Mouse (Mus musculus) skeletal muscle tissue, adult 2 months (tissue): ENCODE data around the gene Cnnm3.

Source experiments
- DNase-seq: peaks from one replicate; pipeline ENCODE4 v3.0.0-alpha.2; 2012; ENCODE audit warnings: low read depth, low spot score

Gene Cnnm3

DNA sequence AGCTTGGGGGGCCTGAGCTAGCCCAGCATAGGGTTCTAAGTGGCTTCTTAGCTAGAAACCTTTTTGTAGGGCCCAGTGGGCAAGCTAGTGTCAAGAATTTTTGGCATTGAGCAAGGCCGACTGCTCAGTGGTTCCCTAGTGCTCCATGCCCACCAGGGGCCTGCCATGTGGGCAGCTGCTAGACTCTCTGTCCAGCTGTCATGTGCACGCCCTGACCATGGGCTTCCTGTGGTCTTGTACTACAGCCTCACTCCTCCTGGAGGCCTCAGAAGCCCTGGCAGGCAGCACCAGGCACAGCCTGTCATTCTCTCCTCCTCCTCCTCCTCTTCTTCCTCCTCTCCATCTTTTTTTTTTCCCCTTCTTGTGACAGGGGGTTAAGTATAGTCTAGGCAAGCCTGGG, 14.4 kb upstream of the Cnnm3 start:
- no peak for DNase-seq

DNA sequence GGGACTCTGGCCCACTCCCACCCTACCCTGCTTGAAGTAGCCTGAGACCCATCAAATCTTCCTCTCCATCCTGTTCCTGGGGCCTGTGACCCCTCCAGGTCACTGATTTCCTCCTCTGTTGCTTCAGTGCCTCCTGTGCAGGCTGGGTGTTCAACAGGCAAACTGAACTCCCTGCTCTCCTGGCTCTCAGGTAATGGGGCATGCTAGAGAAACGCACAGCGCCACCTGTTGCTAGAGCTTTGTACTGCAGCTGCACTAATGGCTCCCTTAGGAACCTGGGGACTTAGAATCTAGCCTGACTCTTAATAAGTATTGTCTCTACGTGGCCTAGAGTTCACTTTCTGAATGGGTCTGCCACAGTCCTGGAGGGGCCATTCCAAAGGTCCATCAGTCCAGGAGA, 10.4 kb upstream of the Cnnm3 start:
- peak; percentile 62 for DNase-seq

DNA sequence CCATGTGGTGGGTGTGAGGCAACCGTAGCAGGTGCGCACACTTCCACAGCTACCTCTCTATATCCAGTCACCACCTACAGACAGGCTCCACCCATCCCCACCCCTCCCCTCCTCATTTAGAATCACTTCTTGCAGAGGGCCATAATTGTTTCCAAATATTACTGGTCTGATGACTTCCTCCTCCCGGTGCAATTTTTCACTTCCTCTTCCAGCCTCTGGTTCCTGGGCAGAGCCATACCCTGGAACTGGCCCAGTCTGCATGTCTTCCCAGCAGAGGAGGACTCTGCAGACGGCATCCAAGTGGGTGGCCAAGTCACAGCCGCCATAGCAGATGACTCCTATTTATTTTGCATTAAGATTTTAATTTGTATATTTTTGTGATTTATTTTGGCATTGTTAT, 3.4 kb upstream of the Cnnm3 start:
- DNase-seq = no peak

DNA sequence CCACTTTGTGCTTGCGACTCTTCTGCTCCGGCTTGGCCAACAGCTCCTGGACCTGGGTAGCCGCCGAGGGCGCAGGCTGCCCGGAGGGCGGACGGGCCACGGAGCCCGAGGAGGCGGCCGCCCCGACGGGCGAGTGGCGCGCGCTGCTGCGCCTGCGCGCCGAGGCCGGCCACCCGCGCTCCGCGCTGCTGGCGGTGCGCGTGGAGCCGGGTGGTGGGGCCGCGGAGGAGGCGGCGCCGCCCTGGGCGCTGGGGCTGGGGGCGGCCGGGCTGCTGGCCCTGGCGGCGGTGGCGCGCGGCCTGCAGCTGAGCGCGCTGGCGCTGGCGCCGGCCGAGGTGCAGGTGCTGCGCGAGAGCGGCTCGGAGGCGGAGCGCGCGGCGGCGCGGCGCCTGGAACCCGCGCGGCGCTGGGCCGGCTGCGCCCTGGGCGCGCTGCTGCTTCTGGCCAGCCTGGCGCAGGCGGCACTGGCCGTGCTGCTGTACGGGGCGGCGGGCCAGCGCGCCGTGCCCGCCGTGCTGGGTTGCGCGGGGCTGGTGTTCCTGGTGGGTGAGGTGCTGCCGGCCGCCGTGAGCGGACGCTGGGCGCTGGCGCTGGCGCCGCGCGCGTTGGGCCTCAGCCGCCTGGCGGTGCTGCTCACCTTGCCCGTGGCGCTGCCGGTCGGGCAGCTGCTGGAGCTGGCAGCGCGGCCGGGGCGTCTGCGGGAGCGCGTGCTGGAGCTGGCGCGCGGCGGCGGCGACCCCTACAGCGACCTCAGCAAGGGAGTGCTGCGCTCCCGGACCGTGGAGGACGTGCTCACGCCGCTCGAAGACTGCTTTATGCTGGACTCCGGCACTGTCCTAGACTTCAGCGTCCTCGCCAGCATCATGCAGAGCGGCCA, 660 bp downstream of the Cnnm3 start:
- DNase-seq = peak; percentile 60

DNA sequence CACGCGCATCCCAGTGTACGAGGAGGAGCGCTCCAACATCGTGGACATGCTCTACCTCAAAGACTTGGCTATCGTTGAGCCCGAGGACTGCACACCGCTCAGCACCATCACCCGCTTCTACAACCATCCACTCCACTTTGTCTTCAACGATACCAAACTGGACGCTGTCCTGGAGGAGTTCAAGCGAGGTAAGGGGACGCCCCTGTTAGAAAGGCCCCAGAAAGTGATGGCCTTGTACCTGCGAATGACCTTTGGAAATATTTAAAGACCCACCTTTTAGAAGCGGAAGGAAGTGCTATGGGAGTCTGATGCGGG, 1.3 kb downstream of the Cnnm3 start:
- no peak for DNase-seq

DNA sequence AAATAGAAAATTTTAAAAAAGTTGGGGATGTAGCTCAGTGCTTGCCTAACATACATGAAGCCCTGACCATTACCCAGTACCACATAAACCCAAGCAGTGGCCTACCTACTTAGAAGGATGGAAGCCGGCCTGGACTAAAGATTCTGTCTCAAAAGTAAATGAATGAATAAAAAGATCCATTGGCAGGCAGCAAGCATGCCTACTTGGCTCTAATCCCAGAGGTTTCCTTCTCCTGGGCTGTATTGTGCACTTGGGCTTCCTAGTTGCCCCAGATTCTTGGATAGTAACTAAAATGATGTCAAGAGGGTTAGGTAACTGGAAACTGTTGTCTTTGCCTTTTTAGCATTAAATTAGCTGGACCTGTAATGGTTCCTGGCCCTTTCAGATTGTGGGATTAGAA, 1.6 kb downstream of the Cnnm3 start:
- DNase-seq = no peak

DNA sequence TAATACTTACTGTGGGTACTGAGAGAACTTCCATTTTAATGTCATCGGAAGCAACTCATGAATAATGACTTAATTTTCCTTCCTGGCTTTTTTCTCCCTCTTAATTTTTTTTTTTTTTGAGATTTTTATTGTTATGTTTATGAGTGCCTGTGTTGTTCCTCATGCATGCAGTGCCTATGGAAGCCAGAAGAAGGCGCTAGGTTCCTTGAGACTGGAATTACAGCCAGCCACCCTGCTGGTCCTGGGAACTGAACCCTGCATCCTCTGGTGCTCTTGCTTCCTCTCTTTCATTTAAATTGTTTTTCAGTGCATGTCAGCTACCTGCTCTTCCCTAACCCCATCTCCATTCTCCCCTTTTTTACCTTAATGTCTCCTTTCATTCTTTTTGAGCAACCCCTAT, 2.1 kb downstream of the Cnnm3 start:
- no peak for DNase-seq

DNA sequence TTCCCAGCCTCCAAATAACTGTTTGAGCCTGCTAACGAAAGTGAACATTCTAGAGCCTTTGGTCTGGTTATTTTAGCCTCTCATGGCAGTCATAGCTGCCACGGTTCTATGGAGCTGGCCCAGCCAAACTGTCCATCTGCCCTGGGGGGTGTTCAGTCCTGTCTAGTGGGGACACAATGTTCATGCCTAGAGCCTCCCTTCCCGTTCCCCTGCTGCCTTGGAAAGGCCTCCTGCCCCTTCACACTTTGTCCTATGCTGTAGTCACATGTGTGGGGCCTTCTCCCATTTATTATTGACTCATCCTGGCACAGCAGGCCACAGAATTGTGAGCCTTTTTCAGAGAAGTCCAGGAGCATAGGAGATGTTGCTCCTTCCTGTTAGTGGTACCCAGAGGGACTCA, 6.6 kb downstream of the Cnnm3 start:
- DNase-seq = no peak

DNA sequence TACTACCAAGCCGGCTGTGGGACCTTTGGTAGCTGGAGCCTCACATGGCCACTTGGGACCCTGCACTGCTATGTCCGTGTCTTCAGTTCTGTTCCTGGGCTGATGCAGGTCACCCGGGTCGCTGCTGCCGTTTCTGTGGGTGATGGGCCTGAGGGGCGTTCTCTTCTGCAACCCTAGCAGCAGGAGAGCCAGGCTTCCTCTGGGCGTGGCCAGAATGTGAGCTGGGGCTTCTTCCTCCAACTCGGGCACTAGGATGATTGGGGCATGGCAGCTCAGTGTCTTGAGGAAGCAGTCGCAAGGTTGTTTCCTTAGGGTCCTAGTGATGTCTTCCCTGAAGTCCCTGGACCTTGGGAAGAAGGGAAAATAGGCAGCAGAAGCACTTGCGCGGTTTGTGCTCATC, 8.0 kb downstream of the Cnnm3 start:
- DNase-seq = no peak

DNA sequence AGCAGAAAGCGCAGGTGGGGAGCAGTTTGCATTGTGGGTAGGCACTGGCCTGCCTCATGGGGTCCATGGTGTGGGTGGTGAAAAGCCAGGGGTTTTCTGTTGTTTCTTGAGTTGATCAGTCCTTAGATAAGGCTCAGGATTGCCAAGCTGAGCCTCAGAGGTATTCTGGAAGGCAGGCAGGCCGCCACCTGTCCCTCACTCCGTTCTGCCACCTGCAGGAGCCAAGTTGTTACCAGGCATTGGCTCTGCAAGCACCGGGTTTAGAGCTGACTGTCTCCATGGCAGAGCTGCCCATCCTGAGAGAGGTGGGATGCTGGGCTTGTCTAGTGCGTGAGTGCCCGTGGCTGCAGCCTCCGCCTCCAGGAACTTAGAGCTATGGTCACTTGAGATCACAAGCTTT, 10.5 kb downstream of the Cnnm3 start:
- no peak for DNase-seq

DNA sequence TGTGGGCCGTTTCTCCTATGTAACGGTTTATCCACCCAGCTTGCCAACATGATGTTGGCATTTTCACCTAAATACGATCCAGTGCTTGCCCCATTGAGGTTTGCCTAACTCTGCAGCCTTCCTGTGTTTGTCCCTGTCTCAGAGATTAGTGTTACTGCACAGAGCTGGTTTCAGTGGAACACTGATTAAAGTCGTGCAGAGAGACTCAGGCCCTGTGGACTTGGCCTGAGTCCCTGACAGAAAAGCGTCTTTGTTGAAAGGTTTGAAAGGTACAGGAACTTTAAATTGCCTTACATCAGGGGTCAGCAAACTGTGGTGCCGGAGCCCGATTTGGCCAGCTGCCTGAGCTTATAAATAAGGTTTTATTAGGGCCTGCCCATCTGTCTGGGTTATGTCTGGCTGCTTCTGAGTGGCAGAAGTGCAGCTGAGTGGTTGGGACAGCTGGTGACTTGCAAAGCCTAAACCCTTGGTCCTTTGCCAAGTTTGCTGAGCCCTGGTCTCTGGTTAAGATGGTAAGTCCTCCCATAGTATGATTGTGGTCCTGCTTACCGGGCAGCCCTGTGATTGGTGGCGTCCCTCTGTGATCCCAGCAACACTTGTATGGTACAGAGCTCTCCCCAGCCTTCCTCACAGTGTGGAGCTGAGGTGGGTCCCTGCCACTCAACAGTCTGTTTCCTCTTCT, 11.8 kb downstream of the Cnnm3 start:
- DNase-seq = peak; percentile 89

DNA sequence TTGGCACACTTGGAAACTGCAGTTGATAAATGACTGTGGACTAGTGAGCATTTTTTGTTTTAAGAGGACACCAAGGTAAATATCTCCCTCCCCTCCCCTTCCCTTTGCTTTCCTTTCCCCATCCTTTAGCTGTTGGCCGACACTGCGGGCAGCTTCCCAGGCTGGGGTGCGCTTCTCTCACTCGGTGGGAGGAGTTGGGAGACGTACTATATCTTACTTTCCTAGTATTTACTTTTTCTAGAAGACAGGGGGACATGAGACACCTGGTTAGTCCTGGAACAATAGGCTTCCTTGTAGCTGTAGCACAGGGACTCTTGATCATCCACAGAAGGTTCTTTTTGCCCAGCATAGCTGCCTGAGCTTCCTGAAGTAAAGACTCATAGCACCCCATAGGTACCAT, 12.4 kb downstream of the Cnnm3 start:
- no peak for DNase-seq

DNA sequence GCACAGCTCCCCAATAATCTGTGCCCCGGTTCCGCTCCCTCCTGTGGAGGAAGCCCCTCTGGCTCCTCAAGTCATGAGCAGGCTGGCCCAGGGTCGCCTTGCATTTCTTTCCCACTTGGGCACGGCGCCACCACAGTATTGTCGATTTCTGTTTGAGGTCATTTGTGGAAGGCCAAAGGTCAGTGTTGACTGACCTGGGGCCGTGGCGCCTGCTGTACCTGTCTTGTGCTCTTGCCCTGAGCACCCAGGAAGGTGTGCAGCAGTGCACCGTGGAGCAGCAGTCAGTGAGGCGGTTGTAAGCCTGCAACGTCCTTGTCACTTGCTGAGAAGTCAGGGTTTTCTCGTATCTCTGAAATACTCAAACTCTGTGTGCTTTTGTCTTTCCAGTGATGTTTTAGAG, 14.1 kb downstream of the Cnnm3 start:
- DNase-seq = no peak

DNA sequence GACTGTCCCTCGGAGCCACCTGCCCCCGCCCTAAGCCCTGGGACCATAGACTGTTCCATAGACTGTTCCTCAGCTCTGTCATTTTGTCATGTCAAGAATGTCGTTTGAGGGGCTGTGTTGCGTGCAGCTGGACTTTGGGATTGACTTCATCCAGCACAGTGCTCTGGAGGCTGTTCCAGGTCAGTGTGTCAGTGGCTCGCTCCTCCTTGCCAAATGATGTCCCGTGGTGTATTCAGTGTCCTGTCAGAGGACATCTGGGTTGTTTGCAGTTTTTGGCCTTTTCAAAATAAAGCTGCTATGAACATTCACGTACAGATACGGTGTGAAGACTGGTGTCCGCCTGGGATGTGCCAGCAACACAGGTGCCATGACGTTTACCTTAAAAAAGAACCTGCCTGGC, 15.2 kb downstream of the Cnnm3 start:
- DNase-seq = no peak

DNA sequence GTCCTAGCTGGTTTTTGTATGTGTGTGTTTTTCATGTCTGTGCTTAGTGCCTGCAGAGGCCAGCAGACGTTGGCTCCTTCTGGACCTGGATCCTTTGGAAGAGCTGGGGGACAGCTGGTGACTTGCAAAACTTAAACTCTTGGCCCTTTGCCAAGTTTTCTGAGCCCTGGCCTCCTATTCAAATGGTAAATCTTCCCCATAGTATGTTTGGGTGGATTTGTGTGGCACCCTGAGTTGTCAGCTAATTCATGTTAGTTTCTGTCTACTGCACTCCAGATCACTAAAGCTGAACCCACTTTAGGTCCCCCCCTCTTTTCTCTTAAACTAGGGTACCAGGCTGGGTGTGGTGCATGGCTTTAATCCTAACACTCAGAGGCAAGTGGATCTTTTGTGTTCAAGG, 16.7 kb downstream of the Cnnm3 start:
- DNase-seq = no peak

DNA sequence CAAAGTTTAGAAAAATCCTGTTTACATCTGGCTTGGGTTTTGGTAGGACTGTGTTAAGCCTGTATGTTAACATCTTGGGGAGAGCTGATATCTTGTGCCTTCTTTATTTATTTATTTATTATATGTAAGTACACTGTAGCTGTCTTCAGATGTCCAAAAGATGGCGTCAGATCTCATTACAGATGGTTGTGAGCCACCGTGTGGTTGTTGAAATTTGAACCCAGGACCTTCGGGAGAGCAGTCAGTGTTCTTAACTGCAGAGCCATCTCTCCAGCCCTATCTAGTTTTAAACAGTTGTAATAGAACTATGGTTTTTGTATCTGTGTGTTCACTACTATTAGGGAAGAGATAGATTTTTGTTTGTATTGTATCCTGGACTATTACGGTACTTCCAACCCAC, 17.6 kb downstream of the Cnnm3 start:
- no peak for DNase-seq

DNA sequence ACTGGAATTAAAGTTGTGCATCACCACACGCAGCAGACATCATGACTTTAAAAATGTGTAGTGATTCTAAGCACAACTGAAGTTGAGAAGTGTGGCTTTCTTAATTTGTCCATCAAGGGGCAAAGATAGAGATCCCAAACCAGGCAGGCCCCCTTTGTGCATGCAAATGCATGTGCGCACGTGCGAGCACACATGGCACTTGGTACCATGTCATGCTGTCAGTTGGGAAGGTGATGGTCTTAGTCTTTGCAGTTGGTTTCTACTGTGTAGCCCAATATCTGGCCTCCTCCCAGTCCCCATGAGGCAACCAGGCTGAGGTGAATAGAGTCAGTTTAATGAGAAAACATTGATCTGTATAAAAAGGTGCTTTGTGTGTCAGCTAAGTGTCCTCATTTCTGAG, 18.2 kb downstream of the Cnnm3 start:
- no peak for DNase-seq

DNA sequence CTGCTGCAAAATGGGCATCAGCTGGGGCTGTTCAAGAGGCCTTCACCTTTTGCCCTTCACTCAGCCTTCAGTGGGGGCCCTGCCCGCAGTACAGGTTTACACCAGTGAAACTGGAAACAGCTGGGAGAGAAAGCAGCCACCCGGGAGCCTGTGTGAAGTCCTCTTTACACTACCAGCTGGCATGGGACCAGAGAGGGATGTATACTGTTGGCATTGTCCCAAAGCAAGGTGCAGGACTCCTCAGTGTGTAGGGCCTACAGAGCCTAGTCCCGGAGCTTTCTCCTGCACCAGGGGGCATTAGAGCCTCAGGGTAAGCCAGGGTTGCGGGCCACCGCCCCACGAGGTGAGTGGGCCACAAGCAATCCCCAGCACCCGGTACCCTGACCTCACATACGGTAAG, 18.8 kb downstream of the Cnnm3 start:
- no peak for DNase-seq

DNA sequence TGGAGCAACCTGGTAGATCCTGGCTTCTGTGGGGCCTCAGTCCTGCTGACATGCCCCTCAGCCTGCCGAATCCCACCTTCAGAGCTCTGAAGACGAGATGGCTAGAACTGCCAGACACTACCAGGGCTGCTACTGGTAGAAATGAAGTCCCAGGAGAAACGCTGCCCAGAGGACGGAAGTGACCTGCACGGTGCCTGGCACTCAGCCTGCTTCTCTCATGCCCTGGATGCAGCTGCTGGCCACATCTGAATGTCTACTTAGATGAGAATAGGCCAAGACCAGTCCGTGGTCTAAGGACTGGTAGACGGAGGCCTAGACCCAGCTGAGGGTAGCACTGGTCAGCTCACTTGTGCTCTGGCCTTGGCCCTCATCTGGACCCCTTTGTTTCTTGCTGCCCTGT, 19.3 kb downstream of the Cnnm3 start:
- no peak for DNase-seq

DNA sequence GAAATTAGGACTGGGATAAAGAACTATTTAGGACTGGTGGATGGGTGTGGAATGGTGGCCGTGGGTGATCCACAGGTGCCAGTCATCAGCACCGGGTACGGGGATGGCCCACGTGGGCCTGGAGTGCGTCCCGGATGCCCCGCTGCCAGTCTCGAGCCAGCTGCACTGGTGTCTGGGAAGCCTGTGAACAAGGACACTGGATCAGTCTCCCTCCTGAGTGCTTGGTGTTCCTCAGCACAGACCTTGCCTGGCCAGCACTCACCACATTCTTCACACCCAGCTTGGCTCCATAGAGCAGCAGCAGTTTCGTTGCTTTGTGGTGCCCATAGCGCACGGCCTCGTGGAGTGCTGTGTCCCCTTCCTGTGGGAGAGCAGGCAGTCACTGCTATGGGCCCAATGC, 19.8 kb downstream of the Cnnm3 start:
- no peak for DNase-seq

DNA sequence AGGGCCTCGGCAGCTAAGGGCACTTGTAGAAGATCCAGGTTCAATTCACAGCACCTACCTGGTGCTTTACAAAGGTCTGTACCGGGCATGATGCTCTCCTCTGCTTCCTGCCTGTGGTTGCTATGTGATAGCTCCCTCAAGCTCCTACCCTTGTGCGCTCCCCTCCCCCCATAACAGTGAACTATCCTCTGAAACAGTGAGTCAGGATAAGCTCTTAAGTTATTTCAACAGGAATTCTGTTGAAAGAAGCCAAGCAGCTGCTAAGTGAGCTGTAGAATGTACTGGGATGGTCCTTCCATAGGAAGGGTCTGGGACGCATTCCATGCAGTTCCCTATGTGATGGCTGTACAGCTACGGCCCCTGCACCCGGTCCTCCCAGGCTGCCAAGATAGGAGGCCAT, 21.9 kb downstream of the Cnnm3 start:
- no peak for DNase-seq

DNA sequence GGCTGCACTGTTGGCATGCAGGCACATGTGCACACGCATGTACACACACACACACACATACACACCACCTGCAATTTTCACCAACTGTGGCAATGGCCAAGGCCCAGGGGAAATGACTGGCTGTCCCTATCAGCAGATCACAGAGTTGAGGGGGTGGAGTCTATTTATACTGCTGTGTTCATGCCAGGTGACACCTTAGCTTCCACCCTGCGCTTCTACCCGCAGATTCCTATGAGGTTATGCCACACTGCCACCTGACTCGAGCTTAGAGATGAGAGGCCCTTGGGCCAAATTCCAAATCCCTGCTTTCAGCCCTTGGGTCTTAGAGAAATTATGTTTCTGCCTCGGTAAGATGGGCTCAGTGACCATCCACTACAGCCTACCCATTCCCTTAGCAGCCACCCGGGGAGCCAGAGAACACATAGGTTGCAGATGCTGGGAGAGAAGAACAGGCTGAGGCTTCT, 23.0 kb downstream of the Cnnm3 start:
- DNase-seq = peak; percentile 95
